Mouse (Mus musculus) hindbrain, embryonic 14.5 days (tissue): ENCODE data around the gene Pmfbp1. TPM values are rescaled to one million over a fixed set of nuclear protein-coding genes. Genes with fewer than 3 reads are reported as not detected.

Experiments
- ATAC-seq: fragments of 200-750 bp; cut with Nextera tagmentation; 2 replicates; pipeline ENCODE4 v1.8.0; 2017; ENCODE audit warnings: moderate number of reproducible peaks, mild to moderate bottlenecking, moderate TSS enrichment, moderate library complexity; ENCODE audit not compliant: low FRiP score
- DNase-seq: peaks from one replicate; pipeline ENCODE4 v3.0.0-alpha.2; 2015; ENCODE audit warnings: low spot score
- H3K27ac ChIP-seq: fragments of 300-500 bp; sonication (generic); 2 replicates; pipeline ENCODE4 v1.5.1; 2014; ENCODE audit warnings: mild to moderate bottlenecking, moderate library complexity
- H3K27me3 ChIP-seq: fragments of 300-500 bp; sonication (generic); 2 replicates; pipeline ENCODE4 v1.6.1; 2014; ENCODE audit warnings: mild to moderate bottlenecking, low read length, mixed read lengths; ENCODE audit not compliant: control insufficient read depth, insufficient read depth
- H3K36me3 ChIP-seq: fragments of 300-500 bp; sonication (generic); replicated peaks from 2 replicates; pipeline ENCODE4 v1.6.1; 2014; ENCODE audit not compliant: control insufficient read depth, insufficient read depth
- H3K4me1 ChIP-seq: fragments of 300-500 bp; sonication (generic); replicated peaks from 2 replicates; pipeline ENCODE4 v1.6.1; 2014; ENCODE audit warnings: antibody characterized with exemption, low read length, mixed read lengths; ENCODE audit not compliant: control insufficient read depth, insufficient read depth
- H3K4me2 ChIP-seq: fragments of 300-500 bp; sonication (generic); replicated peaks from 2 replicates; pipeline ENCODE4 v1.6.1; 2014; ENCODE audit warnings: mild to moderate bottlenecking, moderate library complexity
- H3K4me3 ChIP-seq: fragments of 300-500 bp; sonication (generic); replicated peaks from 2 replicates; pipeline ENCODE4 v1.5.1; 2014; ENCODE audit warnings: mild to moderate bottlenecking, low read length
- H3K9ac ChIP-seq: fragments of 300-500 bp; sonication (generic); 2 replicates; pipeline ENCODE4 v1.6.1; 2014
- H3K9me3 ChIP-seq: fragments of 300-500 bp; sonication (generic); 2 replicates; pipeline ENCODE4 v1.6.1; 2016; ENCODE audit warnings: low read length; ENCODE audit not compliant: control insufficient read depth
- WGBS: fragments of 180-500 bp; shearing (Covaris S2); extraction: QIAGEN DNeasy Blood & Tissue Kit; methylation state at CpG from one replicate; pipeline ENCODE4 v1.1.7; 2014; 5-methylcytosine and 5-hydroxymethylcytosine counted together
- polyA plus RNA-seq: library from polyadenylated mRNA; unstranded; fragments of >200 nt; fragmentation: Nextera tagmentation; extraction: Ambion mirVana; gene quantifications from 2 replicates; pipeline ENCODE4 v1.2.1, GENCODE M21; 2014

Gene Pmfbp1
- polyA plus RNA-seq, 1 experiment from 2014 or later, result 3.2 TPM

- Histone ChIP-seq H3K9ac (no peak overlapping the region), H3K4me3 (no peak overlapping the region), H3K4me1 (no peaks in the 10 kb centered on the region), H3K9me3 (no peaks in the 10 kb centered on the region), H3K4me2 (no peak overlapping the region), H3K27ac (no peak overlapping the region), H3K36me3 (peaks cover 20% of the 10 kb centered on the region), H3K27me3 (no peaks in the 10 kb centered on the region)
- 83% methylated on average over 3 of the region's 3 CpGs for WGBS
- DNase-seq, result no peak
- ATAC-seq, result no peak
Observed at GRCm38 (mm10) chr8:109591367-109591766, 97.5 kb downstream of the Pmfbp1 start.

- H3K4me2 ChIP-seq, result no peak overlapping the region
- peaks cover 20% of the 10 kb centered on the region for H3K36me3 ChIP-seq
- no peak overlapping the region for H3K9ac ChIP-seq
- H3K27ac ChIP-seq, result no peak overlapping the region
- 80% methylated on average over 5 of the region's 5 CpGs for WGBS
- H3K4me3 ChIP-seq, result no peak overlapping the region
- DNase-seq, result no peak
- no peaks in the 10 kb centered on the region for H3K4me1 ChIP-seq
- no peak for ATAC-seq
- H3K9me3 ChIP-seq, result no peaks in the 10 kb centered on the region
- no peaks in the 10 kb centered on the region for H3K27me3 ChIP-seq
Observed at GRCm38 (mm10) chr8:109592164-109592563, 98.3 kb downstream of the Pmfbp1 start.

Other genes starting within 250 kb of the Pmfbp1 start
- 12.7 and 14.7 TPM in 2 replicates for gene Dhx38, start 71.8 kb downstream of the Pmfbp1 start, polyA plus RNA-seq
- gene Txnl4b, start 71.9 kb downstream of the Pmfbp1 start, polyA plus RNA-seq, result 28.2 and 31.2 TPM in 2 replicates
- 0.40 and 0.43 TPM in 2 replicates for gene Hp, start 85.1 kb downstream of the Pmfbp1 start, polyA plus RNA-seq
- 29.5 and 31.4 TPM in 2 replicates for gene Dhodh, start 114.6 kb downstream of the Pmfbp1 start, polyA plus RNA-seq
- gene Pkd1l3, start 120.5 kb downstream of the Pmfbp1 start, polyA plus RNA-seq, result 0.13 and 0.23 TPM in 2 replicates
- 154 and 164 TPM in 2 replicates for gene Ist1, start 199.2 kb downstream of the Pmfbp1 start, polyA plus RNA-seq
- gene Zfp821, start 211.5 kb downstream of the Pmfbp1 start, polyA plus RNA-seq, result 71.4 and 75.8 TPM in 2 replicates
- 4.6 TPM in 2 replicates for gene Atxn1l, start 243.7 kb downstream of the Pmfbp1 start, polyA plus RNA-seq